Mouse (Mus musculus) mature B cell (primary cell): ENCODE results near the gene Car8.

Experiments
- in situ Hi-C: fragments of 300-500 bp; cut with MboI; formaldehyde crosslinking; loops from 2 replicates; pipeline ENCODE4 v1.14.3; 2019

The Car8 gene

DNA sequence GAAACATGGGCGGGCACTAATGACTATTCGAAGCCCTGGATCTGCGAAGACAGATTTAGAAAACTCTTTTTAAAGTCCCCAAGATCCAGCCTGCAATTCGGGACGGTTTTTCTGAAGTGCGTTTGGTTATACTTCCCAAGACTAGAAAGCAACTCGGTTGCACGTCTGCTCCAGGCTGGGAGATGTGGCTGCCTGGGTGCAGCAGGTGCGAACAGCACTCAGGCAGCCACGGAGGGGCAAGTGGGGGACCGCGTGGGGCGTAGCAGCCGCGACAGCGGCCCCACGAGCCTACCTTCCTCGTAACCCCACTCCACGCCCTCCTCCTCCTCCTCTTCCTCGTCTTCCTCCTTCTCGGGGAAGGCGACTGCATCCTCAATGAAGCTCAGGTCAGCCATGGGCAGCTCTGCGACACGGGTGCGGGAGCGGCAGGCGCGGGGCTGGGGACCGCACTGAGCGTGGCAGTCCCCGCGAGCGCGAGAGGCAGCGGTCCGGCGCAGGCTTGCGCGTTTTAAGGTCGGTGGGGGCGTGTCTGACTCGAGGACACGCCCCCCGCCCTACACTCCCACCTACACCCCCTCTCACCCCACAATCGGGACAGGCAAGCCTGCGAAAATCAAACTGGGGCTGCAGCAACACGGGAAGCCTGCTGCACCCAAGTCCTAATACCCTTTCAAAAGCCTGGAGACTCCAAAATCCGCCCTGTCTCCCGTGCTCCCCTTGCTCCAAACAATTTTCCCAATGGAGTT lies at the start of gene Car8:
Gene Car8, minus strand, starts transcription at position 482 of the 746 bp plus-strand sequence.
- in situ Hi-C loops = no loop called here

DNA sequence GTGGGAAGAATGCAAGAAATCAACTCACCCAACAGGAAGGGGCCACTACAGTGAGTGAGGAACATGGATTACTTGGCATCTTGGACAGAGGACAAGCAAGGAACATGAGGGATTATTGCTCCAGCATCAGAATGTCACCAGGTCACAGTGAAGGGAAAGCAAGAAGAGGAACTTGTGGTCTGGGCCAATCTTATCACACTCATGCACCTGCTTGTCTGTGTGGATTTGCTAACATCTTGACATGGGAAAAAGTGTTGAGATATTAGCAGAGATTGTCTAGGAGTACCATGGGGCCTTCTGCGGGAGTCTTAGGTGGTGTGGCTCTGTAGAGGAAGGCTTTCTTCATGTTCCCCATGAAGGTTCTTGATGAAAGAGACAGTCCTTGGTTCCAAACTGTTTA lies 46.1 kb upstream of the Car8 start:
- in situ Hi-C loops = no loop called here

DNA sequence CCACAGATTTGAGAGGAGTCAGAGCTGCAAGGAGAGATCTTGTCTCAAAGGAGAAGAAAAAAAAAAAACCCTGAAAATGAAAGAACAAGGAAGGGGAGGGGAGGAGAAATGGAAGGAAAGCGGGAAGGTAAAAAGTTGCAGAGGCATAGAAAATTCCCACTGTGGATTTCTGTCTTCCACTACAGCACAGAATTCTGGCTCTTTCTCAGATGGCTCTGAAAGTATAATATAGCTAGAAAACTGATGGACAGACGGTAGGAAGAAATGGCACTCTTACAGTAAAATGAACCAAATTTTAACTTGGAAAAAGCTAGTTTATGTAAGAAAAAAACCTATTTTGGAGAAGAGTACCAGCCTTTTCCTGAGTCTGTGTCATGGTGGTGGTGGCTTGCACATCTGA lies 39.3 kb upstream of the Car8 start:
- in situ Hi-C loops = no loop called here

DNA sequence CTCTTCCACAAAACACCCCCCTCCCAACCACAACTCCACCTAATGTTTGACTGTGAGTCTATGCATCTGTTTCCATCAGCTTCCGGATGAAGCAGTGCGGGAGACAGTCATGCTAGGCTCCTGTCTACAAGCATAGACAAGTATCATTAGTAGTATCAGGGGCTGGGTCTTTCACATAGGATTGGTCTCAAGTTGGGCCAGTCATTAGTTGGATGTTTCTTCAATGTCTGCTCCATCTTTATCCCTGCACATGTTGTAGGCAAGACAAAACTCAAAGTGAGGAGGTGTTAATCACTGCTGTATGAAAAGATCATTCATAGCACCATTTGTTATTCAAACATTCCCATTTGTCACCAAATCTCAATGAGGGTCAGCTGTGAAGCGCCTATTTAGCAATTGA lies 11.0 kb upstream of the Car8 start:
- in situ Hi-C loops = no loop called here

DNA sequence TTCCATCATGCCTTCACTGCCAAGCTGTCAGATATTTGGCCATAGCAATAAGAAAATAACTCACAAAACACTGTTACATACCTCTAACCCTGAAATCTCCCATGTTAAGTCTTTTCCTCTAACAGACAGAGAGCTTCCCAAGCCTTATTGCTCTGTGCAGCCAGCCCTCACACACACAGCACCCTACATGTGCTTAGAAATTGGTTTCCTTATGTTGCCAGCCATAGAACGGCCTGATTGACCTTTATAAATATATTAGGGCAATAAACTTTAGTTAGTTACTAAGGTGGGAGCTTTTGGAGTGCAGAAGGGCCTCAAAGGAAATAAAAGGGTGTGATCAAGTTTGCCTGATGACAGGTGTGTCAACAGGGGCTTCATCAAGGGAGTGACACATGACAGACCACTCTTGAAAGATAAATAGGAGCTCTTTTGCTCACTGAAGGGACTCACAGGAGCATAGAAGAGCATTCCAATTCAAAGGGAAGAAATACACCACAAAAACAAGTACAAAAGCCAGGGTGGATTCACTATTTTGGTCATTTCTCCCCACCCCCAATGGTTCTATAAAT lies 6.7 kb upstream of the Car8 start:
- in situ Hi-C loops = no loop called here

DNA sequence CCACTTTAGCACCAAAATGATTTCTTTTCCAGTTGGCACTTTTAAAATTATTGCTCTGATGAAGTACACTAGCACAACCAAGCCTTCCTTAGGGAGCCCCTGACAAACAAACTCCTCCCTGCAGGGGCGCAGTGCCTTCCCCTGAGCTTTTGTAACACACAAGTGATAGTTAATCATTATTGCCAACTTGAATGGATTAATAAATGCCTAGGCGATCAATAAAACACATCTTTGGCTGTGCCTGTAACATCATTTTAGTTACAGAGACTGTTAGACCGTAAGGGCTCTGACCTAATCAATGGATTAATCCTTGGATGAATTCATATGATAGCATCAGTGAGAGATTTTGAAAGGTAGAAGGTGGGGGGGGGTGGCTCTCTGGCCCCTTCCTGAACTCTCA lies 6.2 kb upstream of the Car8 start:
- in situ Hi-C loops = no loop called here

DNA sequence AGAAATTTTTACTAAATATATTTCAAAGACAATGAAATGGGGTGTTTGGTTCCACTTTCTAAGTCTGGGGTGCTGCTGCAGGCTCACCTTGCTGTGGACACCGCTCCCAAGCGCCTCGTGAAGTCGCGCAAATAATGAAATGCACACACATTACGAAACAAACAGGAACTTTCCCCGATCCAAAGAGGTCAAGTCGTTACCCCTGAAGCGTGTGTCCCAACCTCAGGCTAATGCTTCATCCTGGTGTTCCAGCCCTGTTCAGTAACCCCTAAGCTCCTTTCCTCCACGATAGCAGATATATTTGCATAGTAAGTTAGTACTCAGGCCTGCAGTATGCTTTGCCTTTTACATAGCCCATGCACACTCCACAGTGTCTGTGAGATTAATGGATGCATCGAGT lies 858 bp upstream of the Car8 start:
- in situ Hi-C loops = no loop called here

DNA sequence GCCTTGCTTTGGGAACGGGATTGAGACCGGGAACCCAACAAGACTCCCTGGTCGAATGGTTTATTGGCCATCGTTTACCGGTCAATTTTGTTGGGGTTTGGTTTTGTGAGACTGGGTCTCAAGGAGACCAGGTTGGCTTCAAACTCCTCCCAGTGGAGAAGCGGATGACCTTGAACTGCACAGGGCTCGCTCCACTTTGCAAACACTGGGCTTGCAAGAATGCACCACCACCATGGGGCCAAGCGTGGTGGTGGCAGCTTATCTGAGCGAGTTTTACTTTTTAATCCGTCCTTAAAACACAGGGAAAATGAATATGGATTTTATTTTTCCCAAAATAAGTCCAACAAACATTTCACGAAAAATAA lies 447 bp upstream of the Car8 start:
- in situ Hi-C loops = no loop called here

DNA sequence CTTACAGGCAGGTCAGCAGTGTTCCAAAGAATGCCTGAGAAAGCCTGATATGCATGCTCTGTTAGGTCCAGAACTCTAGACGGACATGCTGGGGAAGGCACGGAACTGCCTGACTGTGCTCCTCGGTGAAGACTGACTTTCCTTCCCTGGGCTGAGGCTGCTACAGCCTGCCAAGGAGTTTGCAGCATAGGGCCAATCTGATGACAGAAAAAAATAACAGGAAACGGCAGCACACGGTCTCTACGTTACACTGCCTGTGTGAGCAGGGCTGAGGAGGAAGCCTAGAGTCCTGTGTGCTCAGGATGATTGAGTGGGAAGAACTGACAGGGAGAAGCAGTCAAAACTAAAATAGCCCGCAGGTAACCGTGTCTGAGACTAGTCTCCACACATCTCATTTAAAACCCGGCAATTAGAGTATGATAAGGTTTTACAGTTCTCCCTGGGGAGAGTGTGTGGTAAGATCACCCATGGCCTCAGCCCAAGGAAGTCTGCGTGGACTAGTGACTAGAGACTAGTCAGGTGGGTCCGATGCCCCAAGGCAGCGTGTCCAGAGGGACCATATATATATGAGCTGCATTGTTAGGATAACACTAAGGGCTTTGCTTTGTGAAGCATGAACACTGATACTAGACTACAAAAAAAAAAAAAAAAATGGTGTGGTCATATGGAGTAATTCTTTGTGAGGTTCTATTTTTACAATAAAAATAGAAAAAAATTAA lies 6.3 kb downstream of the Car8 start:
- in situ Hi-C loops = no loop called here

DNA sequence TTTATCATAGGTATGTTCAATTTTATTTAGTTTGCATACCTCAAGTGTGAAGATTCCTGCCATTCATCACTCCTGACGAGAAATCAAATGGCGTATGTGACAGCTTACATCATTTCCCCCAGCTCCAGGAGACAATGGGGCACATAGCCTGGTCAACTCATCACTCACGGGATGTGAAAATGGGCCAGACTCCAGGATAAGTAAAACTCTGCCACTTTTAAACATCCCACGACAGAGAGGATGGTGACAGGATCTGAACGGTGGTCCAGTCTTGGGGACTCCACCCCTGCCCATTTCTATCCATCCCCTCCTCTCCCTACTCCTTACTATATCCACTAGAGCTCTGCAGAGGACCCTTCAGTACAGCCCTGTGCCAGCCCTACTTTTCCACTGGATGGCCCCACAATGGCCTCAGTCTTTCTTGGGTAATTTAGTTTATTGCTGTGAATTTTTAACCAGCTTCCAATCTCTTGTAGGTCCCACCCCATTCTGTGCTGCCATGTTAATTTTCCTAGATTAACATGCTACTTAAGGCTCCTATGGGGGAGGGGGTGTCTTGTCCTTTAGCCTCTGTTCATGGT lies 7.5 kb downstream of the Car8 start:
- in situ Hi-C loops = no loop called here

DNA sequence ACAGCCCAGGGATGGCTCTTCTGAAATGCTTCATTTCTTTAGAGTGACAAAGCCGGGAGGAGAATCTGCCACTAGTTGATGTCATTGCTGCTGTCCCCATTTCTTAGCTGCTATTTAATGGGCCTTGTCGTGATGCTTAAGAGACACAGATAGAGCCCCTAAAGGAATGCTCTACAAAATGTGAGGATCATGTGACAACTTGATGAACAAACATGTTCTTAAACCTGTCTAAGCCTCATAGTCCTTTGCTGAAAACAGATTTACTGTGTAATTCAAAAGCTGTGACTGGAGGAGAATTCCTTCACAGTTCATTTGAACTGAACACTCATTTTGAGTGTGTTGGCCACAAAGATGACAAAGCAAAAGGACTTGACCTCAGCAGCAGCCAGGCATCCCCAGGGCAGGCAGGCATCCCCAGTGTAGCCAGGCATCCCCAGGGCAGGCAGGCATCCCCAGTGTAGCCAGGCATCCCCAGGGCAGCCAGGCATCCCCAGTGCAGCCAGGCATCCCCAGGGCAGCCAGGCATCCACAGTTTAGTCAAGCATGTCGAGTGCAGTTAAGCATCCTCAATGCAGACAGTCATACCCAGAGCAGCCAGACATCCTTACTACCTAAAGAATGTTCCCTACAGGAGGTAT lies 9.1 kb downstream of the Car8 start:
- in situ Hi-C loops = no loop called here

DNA sequence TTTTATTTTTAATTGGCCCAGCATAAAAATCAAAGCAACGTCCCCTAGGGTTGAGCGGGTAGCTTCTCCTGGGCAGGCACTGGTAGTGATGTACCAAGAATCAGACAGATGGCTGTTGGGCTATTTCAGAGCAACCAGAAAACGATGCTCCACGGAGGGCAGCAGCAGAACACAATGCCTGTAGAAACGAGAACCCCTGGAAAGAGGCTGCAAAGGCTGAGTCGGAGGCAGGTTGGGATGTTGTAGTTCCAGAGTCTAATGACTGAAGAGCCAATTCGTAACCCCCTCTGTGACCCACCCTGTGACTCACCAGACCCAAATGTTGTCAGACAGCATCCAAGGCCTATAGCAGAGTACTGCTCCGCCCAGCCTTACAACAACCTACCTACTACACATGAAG lies 19.9 kb downstream of the Car8 start:
- in situ Hi-C loops = no loop called here

DNA sequence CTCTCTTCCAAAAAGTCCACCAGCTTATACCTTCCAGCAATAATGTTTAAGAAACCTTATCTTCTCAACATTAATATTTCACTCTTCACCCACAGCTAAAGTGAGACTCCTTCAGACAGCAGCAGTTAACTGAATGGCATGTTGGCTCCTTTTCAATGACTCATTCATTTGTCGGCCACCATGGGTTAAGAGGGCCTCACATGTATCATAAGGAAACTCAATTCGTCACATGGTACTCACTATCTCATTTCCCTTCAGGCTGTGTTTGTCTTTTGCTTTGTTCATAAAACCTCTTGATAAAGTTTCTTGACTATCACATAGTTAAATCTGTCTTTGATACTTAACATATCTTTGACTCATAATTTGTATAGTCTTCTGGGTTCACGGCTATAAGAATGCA lies 20.8 kb downstream of the Car8 start:
- in situ Hi-C loops = no loop called here

DNA sequence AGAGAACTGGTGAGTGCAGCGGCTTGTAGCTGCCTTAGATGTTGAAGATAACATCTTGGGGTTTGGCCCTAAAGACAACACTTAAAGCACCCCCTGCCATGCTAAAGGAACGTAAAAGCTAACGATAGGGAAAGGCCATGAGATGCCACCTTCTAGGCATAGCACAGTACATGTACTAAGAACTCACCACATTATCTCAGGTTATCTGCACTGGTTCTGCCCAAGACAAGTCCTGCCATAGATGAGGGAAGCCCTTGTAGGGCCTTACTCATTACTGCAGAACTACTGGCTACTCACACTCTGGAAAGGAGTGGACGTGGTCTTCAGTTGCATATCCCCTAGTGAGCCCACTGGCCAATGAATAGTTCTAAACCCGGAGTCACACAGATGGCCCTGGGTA lies 21.6 kb downstream of the Car8 start:
- in situ Hi-C loops = no loop called here

DNA sequence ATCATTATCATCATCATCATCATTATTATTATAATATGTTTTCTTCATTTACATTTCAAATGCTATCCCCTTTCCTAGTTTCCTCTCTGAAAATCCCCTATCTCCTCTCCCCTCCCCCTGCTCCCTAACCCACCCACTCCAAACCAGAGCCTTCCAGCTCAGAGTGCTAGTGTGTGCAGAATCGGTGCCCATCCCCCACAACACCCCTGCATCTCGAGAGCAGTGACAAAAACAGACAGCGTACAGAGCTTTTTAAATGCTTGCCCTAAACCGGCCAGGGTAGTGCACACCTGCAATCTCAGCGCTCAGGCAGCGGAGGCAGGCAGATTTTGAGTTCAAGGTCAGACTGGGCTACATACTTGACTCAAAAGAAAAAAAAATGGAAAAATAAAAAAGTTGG lies 22.3 kb downstream of the Car8 start:
- in situ Hi-C loops = no loop called here

DNA sequence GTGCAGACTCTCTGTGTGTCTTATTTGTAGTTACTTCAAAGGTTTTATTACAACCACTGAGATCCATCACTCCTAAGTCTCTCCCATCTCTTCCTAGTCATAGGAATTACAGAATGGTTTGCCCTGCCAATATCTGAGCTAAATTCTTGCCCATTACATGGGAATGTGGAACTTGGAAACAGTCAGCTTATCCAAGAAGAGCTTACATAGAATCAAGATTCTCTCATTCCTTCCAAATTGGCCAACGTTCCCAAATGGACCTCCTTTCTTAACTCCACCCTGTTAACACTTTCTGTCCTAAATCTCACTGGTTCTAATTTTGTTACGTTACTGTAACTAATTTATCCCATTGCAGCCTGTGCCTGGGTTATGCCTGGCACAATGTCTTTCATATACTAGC lies 25.2 kb downstream of the Car8 start:
- in situ Hi-C loops = no loop called here

DNA sequence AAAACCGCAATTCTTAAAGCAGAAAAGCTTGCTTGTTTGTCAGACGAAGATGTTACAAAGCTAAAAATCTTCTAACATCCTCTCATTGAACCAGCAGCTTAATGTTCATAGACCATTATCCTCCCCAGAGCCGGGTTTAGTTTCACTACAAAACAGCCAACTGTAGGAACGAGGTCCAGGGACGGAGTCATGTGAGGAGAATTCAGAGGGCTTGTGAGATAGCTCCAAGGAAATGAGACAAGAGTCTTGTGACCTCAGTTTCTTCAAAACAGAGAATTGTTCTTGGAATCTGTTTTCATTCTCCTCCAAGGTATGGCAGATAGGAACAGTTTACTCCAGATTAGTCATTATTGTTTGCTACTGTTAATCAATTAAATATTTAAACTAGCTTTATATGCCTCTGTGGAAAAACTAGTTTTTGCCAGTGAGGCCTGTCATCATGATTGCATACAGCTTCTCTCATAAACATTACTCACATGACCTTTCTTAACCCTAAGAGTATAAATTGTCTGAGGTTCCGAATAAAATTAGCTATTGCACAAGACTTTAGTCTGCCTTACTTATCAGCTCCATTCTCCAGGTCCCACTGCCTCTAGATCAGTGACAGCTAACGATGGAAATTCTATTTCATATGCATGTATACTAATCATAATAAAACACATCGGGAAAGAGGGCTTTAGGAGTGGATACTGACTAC lies 25.8 kb downstream of the Car8 start:
- in situ Hi-C loops = no loop called here

DNA sequence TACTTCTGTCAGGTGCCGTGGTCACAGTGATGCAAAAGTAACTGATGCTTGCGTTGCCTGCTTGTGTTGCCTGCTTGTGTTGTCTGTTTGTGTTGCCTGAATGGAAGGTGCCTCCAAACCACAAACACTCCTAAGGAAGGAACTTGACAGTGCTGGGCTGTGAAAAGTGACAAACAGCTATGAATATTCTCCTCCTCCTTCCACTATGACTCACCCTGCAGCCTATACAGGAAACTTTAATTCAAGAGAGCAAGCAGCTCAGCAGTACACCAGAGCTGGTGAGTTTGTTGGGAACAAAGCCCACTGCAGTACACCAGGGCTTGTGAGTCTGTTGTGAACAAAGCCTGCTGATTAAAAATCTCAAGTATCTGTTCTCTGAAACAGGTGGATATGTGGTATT lies 28.4 kb downstream of the Car8 start:
- in situ Hi-C loops = no loop called here

DNA sequence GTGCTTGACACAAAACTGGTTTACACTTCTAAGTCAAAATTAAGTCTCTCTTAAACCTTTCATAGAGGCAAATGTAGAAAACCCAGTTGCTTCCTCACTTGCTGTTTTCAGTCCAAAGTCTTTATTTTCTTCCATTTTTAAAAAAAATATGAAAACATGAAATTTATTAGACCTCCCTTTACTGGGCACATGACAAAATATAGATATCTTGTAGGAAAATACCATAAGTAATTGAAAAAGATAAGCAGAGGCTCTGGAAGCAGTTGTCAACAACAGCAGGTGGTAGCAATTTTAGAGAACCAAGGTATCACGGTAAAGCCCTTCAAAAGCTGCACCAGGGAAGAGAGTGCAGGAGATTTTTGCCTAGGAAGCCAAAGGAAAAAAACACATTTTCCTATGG lies 30.9 kb downstream of the Car8 start:
- in situ Hi-C loops = no loop called here

DNA sequence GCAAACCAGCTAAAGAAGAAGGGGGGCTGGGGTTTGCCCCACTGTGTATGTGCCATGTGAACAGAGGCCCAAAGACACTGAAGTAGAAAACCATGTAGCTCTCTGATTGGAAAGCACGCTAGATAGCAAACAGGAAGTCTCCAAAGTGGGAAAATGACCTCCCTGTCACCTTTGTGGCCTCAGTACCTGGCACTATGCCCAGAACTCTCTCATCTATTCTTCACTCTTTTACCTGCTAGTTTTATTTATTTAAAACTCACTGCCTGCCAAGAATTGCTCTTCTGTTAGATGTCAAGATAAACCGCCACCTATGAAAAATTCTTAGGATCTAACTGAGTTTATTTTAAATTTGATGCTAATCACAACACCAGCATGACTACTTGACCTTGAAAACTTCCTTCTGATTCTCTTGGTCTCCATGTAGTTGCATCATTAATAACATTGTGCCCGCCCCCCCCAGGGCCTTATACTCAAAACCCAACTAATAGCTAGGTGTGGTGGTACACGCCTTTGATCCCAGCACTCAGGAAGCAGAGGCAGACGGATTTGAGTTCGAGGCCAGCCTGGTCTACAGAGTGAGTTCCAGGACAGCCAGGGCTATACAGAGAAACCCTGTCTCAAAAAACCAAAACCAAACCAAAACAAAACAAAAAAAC lies 31.8 kb downstream of the Car8 start:
- in situ Hi-C loops = no loop called here

DNA sequence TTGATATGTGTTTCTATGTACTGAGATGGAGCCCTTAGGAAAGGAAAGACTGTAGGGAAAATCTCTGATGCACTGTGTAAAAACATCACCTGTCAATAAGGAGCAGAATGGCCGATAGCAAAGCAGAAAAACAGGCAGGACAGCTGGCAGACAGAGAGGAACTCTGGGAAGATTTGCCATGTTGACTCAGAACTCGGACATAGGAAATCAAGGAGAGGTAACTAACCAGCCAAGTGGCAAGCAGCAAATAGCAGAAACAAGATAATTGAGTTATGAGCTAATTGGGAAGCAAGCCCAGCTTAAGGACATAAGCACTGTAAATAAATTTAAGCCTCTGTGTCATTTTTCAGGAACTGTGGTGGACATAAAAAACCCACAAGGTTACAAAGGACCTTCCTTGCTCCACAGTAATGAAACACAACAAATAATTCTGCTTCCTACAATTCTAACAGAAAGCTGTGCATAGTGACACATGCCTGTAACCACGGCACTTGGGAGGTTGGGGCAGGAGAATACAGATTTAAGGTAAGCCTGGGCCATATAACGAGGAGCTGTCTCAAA lies 33.7 kb downstream of the Car8 start:
- in situ Hi-C loops = no loop called here
